8 mouse cellular contexts compared by ENCODE assay signal in the genomic region with DNA sequence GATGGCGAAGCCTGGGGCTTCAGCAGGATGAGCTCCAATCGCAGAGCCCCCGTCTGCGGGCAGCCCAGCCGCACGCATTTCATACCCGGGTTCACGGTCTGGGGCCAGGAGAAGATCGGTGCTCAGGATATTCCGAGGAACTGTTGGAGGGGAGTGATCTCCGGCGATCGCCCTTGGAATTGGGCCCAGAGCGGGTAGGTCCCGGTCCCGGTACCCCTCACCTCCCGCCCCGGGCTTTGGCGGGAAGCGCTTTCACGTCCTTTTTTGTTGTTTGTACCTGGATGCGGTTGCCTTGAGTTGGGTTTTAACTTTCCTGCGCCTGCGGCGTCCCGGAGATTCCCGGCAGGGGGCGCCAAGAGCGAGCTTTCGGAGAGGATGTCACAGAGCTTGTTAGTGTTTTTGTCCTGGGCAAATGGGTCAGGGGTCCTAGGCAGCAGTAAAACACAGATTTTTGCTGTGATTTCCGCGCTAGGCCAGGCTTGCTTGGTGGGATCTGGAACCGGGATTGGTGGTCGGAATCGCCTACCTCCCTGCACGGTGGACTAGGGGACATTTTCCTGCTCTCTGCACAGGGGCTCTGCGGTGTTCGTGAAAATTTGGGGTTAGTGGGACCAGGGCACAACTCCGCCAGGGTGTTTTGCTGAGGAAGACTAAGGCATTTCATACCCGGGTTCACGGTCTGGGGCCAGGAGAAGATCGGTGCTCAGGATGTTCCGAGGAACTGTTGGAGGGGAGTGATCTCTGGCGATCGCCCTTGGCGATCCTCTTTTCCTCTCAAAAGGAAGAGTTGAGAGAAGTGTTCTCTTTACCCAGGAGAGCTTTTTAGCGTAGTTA. TPM values are rescaled to one million over a fixed set of nuclear protein-coding genes. Genes with fewer than 3 reads are reported as not detected.
DNase-seq lines count a peak whose midpoint lies in the region; ATAC-seq and TF ChIP-seq lines count a peak whose summit lies in the region.

No protein-coding gene starts in this region.

- peak overlapping the region; percentile 53 for H3K4me3 ChIP-seq in embryonic facial prominence, embryonic 11.5 days (ENCODE audit: low read depth, low read length)
- H3K4me3 ChIP-seq in heart, adult 2 months = peak overlapping the region; percentile 62
- peak overlapping the region; percentile 60 for H3K4me3 ChIP-seq in midbrain, embryonic 12.5 days
- peak overlapping the region; percentile 57; the same call in 1 of the 2 replicates for H3K4me3 ChIP-seq in spleen, adult 2 months (ENCODE audit: extremely low read depth, insufficient read depth, insufficient read length)

- no peak overlapping the region; the same call in 1 of the 2 replicates for H3K27ac ChIP-seq in embryonic facial prominence, embryonic 11.5 days (replicated peaks; ENCODE audit: low read depth, low read length)
- H3K27ac ChIP-seq in heart, adult 2 months = peak overlapping the region; percentile 74
- no peak overlapping the region for H3K27ac ChIP-seq in midbrain, embryonic 12.5 days (replicated peaks)
- no peak overlapping the region for H3K27ac ChIP-seq in spleen, adult 2 months (ENCODE audit: insufficient read depth, low read length)

- TF ChIP-seq CTCF in heart, adult 2 months (IDR thresholded peaks at IDR 0.05) = peak; percentile 84
- peak; percentile 41; the same call in 1 of the 2 replicates for TF ChIP-seq CTCF in spleen, adult 2 months (IDR thresholded peaks at IDR 0.05; ENCODE audit: extremely low read depth, insufficient read depth, insufficient read length, insufficient replicate concordance)

- intact Hi-C loops in heart, adult 2 months (cut with DNase I) = loop anchor here (1.0 to 5.0 kb wide), 4 partner anchors 192 to 521 kb away; no protein-coding TSS in a partner anchor
- intact Hi-C loops in left cerebral cortex, postnatal 36 days (cut with DNase I) = loop anchor here (2.0 to 10.0 kb wide), 6 partner anchors 193 to 631 kb away; no protein-coding TSS in a partner anchor

- no peaks in the 10 kb centered on the region for H3K9me3 ChIP-seq in embryonic facial prominence, embryonic 11.5 days (replicated peaks; ENCODE audit: control insufficient read depth, low read length)
- no peaks in the 10 kb centered on the region for H3K9me3 ChIP-seq in midbrain, embryonic 12.5 days

- peak overlapping the region; percentile 94 for H3K4me2 ChIP-seq in embryonic facial prominence, embryonic 11.5 days (ENCODE audit: low read depth, low read length)
- H3K4me2 ChIP-seq in midbrain, embryonic 12.5 days (replicated peaks) = peak overlapping the region; percentile 100

- TF ChIP-seq EP300 in heart, adult 2 months (IDR thresholded peaks at IDR 0.05; ENCODE audit: insufficient read depth, low read depth, low read length) = no peak

- H3K27me3 ChIP-seq in embryonic facial prominence, embryonic 11.5 days (ENCODE audit: control insufficient read depth, insufficient read depth, low read length) = no peaks in the 10 kb centered on the region
- no peaks in the 10 kb centered on the region for H3K27me3 ChIP-seq in heart, adult 2 months (ENCODE audit: control insufficient read depth, insufficient read depth, low read length)
- H3K27me3 ChIP-seq in midbrain, embryonic 12.5 days = peaks cover 5% of the 10 kb centered on the region
- peaks cover 4% of the 10 kb centered on the region for H3K27me3 ChIP-seq in spleen, adult 2 months (ENCODE audit: control insufficient read depth, insufficient read depth, low read length)

- peak; percentile 76 to 77 for DNase-seq in adrenal gland, postnatal 4 days (ENCODE audit: low spot score in 2 of 2)
- DNase-seq in embryonic facial prominence, embryonic 11.5 days (ENCODE audit: low spot score) = peak; percentile 93
- DNase-seq in heart, adult 2 months = peak; percentile 83 to 91
- peak; percentile 94 for DNase-seq in kidney, adult 18-20 months
- peak; percentile 79 to 88 for DNase-seq in left cerebral cortex, postnatal 36 days (ENCODE audit: low spot score in 2 of 2)
- DNase-seq in spleen, adult 2 months (ENCODE audit: low read depth in 1 of 2, low spot score in 2 of 2) = peak; percentile 19 to 50

- WGBS in embryonic facial prominence, embryonic 11.5 days = under 1% methylated on average over 47 of the region's 47 CpGs
- 2% methylated on average over 47 of the region's 47 CpGs for WGBS in heart, adult 2 months
- 1% methylated on average over 47 of the region's 47 CpGs for WGBS in midbrain, embryonic 12.5 days
- WGBS in spleen, adult 2 months = 3% methylated on average over 47 of the region's 47 CpGs

- no peaks in the 10 kb centered on the region for H3K79me2 ChIP-seq in heart, adult 2 months (replicated peaks; ENCODE audit: control insufficient read depth, insufficient read depth, low read length)

- H3K9ac ChIP-seq in embryonic facial prominence, embryonic 11.5 days (replicated peaks; ENCODE audit: low read length) = peak overlapping the region; percentile 74
- H3K9ac ChIP-seq in heart, adult 2 months (ENCODE audit: low read depth, low read length) = peak overlapping the region; percentile 77
- H3K9ac ChIP-seq in midbrain, embryonic 12.5 days (replicated peaks) = peak overlapping the region; percentile 56

- H3K36me3 ChIP-seq in embryonic facial prominence, embryonic 11.5 days (replicated peaks; ENCODE audit: control insufficient read depth, insufficient read depth, low read depth, low read length) = no peaks in the 10 kb centered on the region
- H3K36me3 ChIP-seq in heart, adult 2 months (ENCODE audit: control insufficient read depth, insufficient read depth, low read length) = 0 out of 2 replicates have a peak, but pooled peaks cover 2% of the 10 kb centered on the region
- no peaks in the 10 kb centered on the region for H3K36me3 ChIP-seq in midbrain, embryonic 12.5 days
- no peaks in the 10 kb centered on the region for H3K36me3 ChIP-seq in spleen, adult 2 months (ENCODE audit: control insufficient read depth, insufficient read depth, low read length)

- no peak for TF ChIP-seq POLR2A in heart, adult 2 months (IDR thresholded peaks at IDR 0.05; ENCODE audit: insufficient read depth, low read depth, low read length)
- no peak for TF ChIP-seq POLR2A in spleen, adult 2 months (IDR thresholded peaks at IDR 0.05; ENCODE audit: low read depth, low read length)

- H3K4me1 ChIP-seq in embryonic facial prominence, embryonic 11.5 days (ENCODE audit: control insufficient read depth, insufficient read depth, low read length) = peaks cover 4% of the 10 kb centered on the region; the same call in 1 of the 2 replicates
- no peaks in the 10 kb centered on the region; the same call in 1 of the 2 replicates for H3K4me1 ChIP-seq in heart, adult 2 months (ENCODE audit: control insufficient read depth, insufficient read depth, low read length)
- H3K4me1 ChIP-seq in midbrain, embryonic 12.5 days = peaks cover 8% of the 10 kb centered on the region; the same call in 1 of the 2 replicates
- no peaks in the 10 kb centered on the region for H3K4me1 ChIP-seq in spleen, adult 2 months (ENCODE audit: control insufficient read depth, insufficient read depth, insufficient read length)

- ATAC-seq in embryonic facial prominence, embryonic 11.5 days (replicated peaks; ENCODE audit: insufficient number of reproducible peaks, low FRiP score, low TSS enrichment, low read depth) = peak; percentile 46; the same call in 1 of the 2 replicates
- peak; percentile 51 for ATAC-seq in midbrain, embryonic 12.5 days (ENCODE audit: low FRiP score, low read depth)
- ATAC-seq in erythroblast, adult 5-6 weeks (replicated peaks; ENCODE audit: low FRiP score, poor library complexity, severe bottlenecking) = no peak

RNA-seq across cellular contexts. Expression of a gene that starts 1.4 kb away (rescaled TPM):
- total RNA-seq in adrenal gland, postnatal 4 days (2021) = 10 to 100 TPM; 33.9 to 47.3 TPM
- 19.3 and 20.2 TPM in 2 replicates for polyA plus RNA-seq in embryonic facial prominence, embryonic 11.5 days (2014; fragmentation: Nextera tagmentation; extraction: Ambion mirVana)
- 10 to 100 TPM in 1 of 2 experiments, 1 to 10 TPM in 1; 7.9 to 10.6 TPM for total RNA-seq in heart, adult 2 months (2021)
- 1.8 and 2.6 TPM in 2 replicates for polyA plus RNA-seq in heart, adult 2 months (2012; rRNA removed)
- total RNA-seq in left cerebral cortex, postnatal 36 days (2021) = 10 to 100 TPM; 23.7 to 26.0 TPM
- polyA plus RNA-seq in midbrain, embryonic 12.5 days (2016; fragmentation: Nextera tagmentation; extraction: Ambion mirVana) = 6.8 and 7.0 TPM in 2 replicates
- 5.4 and 8.2 TPM in 2 replicates for polyA plus RNA-seq in spleen, adult 2 months (2012; rRNA removed)
- total RNA-seq in erythroblast, adult 5-6 weeks (2015; ENCODE audit: low replicate concordance) = not detected in 2 replicates
- total RNA-seq in erythroblast, adult 5-6 weeks (2017; ENCODE audit: low replicate concordance) = 1.3 TPM in 1 of 2 replicates, not detected in the other

Comparison
In these comparisons a context has a peak if more than half of its experiments do, and no peak if none do; other contexts are left out.
1. DNase-seq: peak in every context shown above with its lines; median percentile 94 in kidney, adult 18-20 months; 93 in embryonic facial prominence, embryonic 11.5 days; 87 in heart, adult 2 months; 84 in left cerebral cortex, postnatal 36 days; 76 in adrenal gland, postnatal 4 days; 34 in spleen, adult 2 months.